Mouse (Mus musculus): ENCODE measurements around the gene Lyz1.
"Not testable (repeated sequence)": the region's sequence is repeated elsewhere in the genome, so short reads cannot be mapped to it uniquely, and the experiment has no call there.

Gene Lyz1

DNA sequence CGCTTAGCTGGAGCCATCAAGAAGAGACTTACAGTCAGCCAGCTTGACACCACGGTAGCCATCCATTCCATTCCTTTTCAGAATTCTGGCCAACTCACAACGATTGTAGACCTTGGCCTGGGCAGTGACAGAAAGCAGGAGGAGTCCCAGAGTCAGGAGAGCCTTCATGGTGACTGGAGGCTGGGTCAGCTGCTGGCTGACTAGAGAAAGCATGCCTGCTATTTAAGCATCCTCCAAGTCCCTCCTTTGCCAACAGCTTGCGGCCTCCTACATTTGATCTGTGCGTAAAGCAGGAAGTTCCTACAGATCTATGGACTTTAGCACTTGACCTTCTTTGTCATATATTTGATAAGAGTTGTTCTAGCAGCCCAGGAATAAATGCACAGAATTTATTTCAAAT is at the start of gene Lyz1:
Gene Lyz1 (minus strand): TSS at position 198 of the 400 bp plus-strand sequence.
- in situ Hi-C loops (cut with MboI) = no loop called here

DNA sequence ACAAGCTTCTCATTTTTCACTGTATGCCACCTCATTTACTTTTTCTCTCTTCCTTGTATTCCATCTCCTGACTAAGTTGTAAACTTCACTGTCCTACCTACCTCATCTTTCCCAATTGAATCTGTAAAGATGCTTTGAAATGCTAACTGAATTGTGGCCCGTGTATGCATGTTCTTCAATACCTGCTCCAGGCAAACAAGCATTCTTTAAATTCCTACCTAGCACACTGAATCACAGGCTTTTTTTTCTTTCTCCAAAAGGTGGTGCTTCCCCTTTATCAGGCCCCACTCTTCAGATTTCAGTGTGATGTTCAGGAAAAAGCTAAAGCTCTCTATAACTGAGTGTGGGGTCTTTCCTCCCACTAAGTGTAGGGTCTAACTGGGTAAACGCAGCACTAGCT is 49.7 kb upstream of the Lyz1 start:
- in situ Hi-C loops (cut with MboI) = no loop called here

- in situ Hi-C loops (cut with MboI) = no loop called here
Measured at GRCm38 (mm10) chr10:117341029-117341428, 48.4 kb upstream of the Lyz1 start.

DNA sequence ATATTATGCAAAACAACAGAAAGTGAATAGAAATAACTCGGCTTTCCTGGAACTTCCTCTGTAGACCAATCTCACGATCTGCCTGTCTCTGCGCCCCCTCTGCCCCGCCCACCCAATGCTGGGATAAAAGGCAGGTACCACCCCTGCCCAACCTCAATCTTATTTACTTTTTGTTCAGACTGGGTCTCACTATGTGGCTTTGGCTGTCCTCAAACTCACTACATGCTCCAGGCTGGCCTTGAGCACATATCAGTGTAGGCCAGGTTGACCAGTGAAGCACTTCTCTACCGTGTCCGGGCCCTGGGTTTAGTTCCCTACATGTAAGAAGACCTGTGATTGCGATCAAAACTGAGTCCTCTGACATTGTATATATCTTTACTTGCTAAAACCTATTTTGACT is 46.6 kb upstream of the Lyz1 start:
- in situ Hi-C loops (cut with MboI) = loop anchor here (10.0 kb wide), 1 partner anchor 64 kb away; no protein-coding TSS in a partner anchor

DNA sequence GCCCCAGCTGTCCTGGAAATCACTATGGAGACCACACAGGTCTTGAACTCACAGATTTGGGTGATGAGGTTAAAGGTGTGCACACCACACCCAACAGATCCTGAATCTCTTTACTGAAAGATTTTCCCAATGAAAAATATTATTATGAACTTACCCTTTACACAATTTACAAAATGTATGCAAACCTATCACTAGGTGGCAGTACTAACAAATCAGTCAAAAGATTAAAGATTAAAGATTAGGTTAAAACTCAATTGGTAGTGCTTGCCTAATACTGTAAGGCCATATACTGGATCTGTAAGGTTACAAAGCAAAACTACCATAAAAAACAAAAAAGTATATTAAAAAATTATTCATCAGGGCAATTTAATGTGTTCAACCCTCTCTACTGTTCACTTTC is 45.3 kb upstream of the Lyz1 start:
- in situ Hi-C loops (cut with MboI) = loop anchor here (10.0 kb wide), 1 partner anchor 63 kb away; no protein-coding TSS in a partner anchor

DNA sequence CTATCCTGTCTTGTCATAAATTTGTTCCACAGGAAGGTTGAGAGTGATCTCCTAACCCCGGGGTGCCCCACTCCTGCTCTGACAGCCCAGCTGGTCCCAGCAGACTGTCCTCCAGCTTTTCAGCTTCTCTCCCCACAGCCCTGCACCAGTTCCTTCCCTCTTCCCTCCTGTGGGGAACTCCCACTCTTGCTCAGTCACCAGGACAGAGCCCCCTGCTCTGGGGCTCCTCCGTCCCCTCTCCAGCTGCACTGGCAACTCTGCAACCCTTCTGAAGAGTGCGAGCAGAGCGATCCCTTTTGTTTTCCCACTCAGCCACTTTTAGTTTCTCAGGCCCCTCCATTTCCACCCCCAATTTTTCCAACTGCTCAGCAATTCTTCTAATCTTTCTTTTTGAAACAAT is 43.0 kb upstream of the Lyz1 start:
- in situ Hi-C loops (cut with MboI) = loop anchor here (10.0 kb wide), 1 partner anchor 61 kb away; no protein-coding TSS in a partner anchor

GRCm38 (mm10) chr10:117330521-117330920 is 37.9 kb upstream of the Lyz1 start:
- in situ Hi-C loops (cut with MboI) = loop anchor here (10.0 kb wide), 1 partner anchor 56 kb away; no protein-coding TSS in a partner anchor

- in situ Hi-C loops (cut with MboI) = no loop called here
Measured at GRCm38 (mm10) chr10:117323782-117324181, 31.1 kb upstream of the Lyz1 start.

DNA sequence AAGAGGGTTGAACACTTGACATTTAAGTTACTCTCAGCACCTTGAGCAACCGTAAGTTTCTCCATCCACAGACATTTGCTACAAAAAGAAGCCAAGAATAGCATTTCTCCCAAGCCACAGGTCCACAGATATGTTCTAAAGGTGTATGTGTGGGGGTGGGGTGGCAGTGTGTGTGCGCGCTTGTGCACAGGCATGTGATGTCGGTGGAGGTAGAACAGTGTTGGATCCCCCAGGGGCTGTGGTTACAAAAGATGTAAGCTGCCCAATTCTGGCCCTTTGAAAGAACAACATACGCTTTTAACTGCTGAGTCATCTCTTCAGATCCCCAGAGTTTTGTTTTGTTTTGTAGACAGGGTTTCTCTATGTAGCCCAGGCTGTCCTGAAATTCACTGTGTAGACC is 30.0 kb upstream of the Lyz1 start:
- in situ Hi-C loops (cut with MboI) = no loop called here

GRCm38 (mm10) chr10:117320571-117320981 is 27.9 kb upstream of the Lyz1 start:
- in situ Hi-C loops (cut with MboI) = no loop called here

GRCm38 (mm10) chr10:117316391-117316790 is 23.7 kb upstream of the Lyz1 start:
- in situ Hi-C loops (cut with MboI) = no loop called here

DNA sequence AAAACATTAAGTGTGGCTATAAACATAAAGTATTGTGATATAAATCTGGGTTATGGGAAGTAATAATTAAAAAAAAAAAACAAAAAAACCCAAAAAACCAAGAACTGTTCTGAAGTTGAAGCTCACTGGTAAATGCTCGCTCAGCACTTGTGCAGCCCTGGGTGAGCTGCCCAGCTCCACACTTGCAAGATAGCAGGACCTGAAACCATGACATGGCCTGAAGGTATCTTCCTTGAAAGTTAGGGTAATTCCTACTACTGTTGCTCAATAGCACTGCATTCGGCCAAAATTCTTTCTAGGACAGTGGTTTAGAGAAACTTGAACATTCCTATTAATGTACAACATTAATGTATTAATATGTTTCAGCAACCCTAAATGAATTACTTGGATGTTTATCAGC is 20.5 kb upstream of the Lyz1 start:
- in situ Hi-C loops (cut with MboI) = no loop called here

DNA sequence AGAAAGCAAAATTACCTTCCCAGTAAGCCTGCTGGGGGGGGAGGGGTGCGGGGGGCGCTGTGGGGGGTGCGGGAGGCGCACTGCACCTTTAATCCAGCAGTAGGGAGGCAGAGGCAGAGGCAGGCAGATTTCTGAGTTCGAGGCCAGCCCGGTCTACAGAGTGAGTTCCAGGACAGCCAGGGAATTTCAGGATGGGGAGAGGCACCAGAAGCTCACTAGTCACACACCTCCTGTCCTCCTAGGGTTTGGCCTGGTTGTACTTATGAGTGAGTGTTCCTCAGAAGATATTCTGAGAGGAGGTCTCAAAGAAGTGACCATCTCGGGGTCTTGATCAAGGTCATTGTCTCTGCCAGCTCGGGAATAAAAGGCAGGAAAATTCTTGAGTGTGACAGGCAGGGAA is 19.5 kb upstream of the Lyz1 start:
- in situ Hi-C loops (cut with MboI) = no loop called here

GRCm38 (mm10) chr10:117304371-117304770 is 11.7 kb upstream of the Lyz1 start:
- in situ Hi-C loops (cut with MboI) = no loop called here

GRCm38 (mm10) chr10:117301688-117302087 is 9.0 kb upstream of the Lyz1 start:
- in situ Hi-C loops (cut with MboI) = no loop called here

DNA sequence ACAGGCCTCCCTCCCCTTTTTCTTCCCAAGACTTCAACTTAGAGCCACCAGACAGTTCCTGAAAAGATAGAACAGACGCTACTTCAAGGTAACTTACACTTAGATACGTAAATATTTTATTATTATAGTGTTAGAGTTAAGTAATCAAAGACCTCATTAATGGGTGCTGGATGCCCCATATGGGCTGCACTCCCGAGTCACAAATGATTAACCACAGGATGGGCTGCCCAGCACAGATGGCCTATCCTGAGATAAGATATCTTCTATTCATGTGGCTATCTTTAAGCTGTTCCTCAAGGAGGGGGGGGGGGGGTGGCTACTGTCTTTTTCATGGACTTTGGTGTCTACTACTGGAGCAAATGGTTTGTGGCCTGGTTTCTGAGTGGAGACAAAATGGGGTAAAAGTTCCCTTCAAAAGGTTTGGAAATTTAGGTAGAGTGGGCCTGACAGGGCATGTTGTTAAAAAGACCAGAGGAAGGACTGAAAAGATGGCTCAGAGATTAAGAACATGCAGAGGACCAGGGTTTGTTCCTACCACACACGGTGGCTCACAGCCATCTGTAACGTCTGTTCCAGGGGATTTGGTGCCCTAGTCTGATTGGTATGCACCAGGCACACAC is 7.3 kb upstream of the Lyz1 start:
- in situ Hi-C loops (cut with MboI) = no loop called here

DNA sequence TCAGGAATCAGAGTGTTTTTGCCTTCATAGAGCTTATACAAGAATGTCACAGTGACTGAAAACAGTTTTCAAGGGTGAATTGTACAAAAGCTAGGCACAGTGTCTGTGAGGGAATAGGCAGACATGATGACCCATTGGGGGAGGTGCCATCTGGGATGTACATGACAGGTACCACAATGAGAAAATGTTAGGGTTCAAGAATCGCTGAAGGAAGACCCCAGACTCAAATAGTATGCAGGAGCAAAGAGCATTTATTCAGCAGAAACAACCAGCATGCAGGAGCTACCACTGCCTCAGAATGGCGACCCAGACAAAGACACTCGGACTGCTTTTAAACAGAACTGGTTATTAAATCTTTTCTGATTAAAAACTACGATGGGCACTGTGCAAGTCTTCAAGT is 6.4 kb upstream of the Lyz1 start:
- in situ Hi-C loops (cut with MboI) = no loop called here

- in situ Hi-C loops (cut with MboI) = no loop called here
Measured at GRCm38 (mm10) chr10:117298336-117298735, 5.7 kb upstream of the Lyz1 start.

DNA sequence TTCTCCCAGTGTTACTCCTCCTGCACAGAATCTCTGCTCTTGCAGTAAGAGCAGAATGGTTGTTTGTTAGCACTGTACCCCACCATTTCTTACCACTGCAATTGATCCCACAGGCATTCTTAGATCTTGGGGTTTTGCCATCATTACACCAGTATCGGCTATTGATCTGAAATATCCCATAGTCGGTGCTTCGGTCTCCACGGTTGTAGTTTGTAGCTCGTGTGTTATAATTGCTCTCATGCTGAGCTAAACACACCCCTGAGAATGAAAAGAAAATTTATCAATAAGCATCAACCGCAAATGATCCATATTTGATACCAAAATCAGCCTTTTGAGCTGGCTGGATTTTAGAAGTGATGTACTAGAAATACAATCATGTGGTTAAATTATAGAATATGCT is 1.7 kb downstream of the Lyz1 start:
- in situ Hi-C loops (cut with MboI) = not testable (repeated sequence)

DNA sequence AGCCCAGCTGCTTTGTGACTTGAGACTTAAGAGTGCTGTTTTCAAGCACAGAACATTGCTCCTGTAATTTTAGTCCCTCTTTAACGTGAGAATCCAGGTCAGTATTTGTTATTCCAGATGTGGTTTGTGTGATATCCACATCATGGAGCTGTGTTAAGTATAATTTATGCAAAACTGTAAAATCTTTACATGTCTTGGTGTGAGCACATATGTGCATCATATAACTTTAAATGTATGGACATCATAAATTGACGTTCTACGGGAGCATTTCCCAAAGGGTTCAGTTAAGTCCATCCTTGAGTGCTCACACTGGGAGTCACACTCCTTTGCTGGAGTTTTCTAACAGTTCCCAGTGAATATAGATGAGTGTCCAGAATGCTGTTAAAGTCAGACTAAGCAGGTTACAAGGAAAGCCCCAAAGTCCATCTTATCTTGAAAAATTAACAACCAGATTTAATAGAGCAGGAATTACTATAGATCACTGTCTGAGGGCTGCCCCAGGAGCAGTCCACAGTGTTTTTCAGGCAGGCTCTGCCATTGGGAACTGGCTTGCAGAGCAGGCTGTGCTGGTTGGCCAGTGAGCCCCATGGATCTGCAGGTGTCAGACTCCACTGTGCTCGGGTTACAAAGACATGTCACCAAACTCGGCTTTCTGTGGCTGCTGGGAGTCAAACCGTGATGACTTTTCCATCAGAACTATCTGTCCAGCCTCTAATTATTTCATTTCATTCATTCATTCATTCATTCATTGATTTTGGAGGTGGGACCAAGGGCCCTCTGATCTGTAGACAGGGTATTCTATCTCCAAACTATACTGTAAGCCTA is 2.4 kb downstream of the Lyz1 start:
- in situ Hi-C loops (cut with MboI) = no loop called here

GRCm38 (mm10) chr10:117289034-117289505 is 3.6 kb downstream of the Lyz1 start:
- in situ Hi-C loops (cut with MboI) = not testable (repeated sequence)

GRCm38 (mm10) chr10:117288197-117289033 is 4.3 kb downstream of the Lyz1 start:
- in situ Hi-C loops (cut with MboI) = no loop called here

Measured in mature B cell (primary cell).